Mouse (Mus musculus) hindbrain, embryonic 11.5 days (tissue): Measurements from ENCODE around the gene Gm9964. TPM values are rescaled to one million over a fixed set of nuclear protein-coding genes. Genes with fewer than 3 reads are reported as not detected.

ENCODE experiments used
- ATAC-seq: fragments of 200-750 bp; cut with Nextera tagmentation; 2 replicates; pipeline ENCODE4 v1.8.0; 2017; ENCODE audit warnings: mild to moderate bottlenecking, moderate TSS enrichment, moderate library complexity; ENCODE audit not compliant: low FRiP score
- DNase-seq: peaks from one replicate; pipeline ENCODE4 v3.0.0-alpha.2; 2015; ENCODE audit warnings: low spot score
- H3K27ac ChIP-seq: fragments of 300-500 bp; sonication (generic); 2 replicates; pipeline ENCODE4 v1.5.1; 2014; ENCODE audit warnings: mild to moderate bottlenecking, low read depth, low read length
- H3K27me3 ChIP-seq: fragments of 300-500 bp; sonication (generic); 2 replicates; pipeline ENCODE4 v1.6.1; 2014; ENCODE audit warnings: mild to moderate bottlenecking, low read length, moderate library complexity, mixed read lengths; ENCODE audit not compliant: control insufficient read depth, insufficient read depth
- H3K36me3 ChIP-seq: fragments of 300-500 bp; sonication (generic); 2 replicates; pipeline ENCODE4 v1.6.1; 2014; ENCODE audit warnings: mild to moderate bottlenecking, low read length, moderate library complexity, mixed read lengths; ENCODE audit not compliant: control insufficient read depth, insufficient read depth
- H3K4me1 ChIP-seq: fragments of 300-500 bp; sonication (generic); replicated peaks from 2 replicates; pipeline ENCODE4 v1.6.1; 2014; ENCODE audit warnings: low read length, mixed read lengths; ENCODE audit not compliant: control insufficient read depth, insufficient read depth
- H3K4me2 ChIP-seq: fragments of 300-500 bp; sonication (generic); replicated peaks from 2 replicates; pipeline ENCODE4 v1.6.1; 2014; ENCODE audit warnings: mild to moderate bottlenecking, low read depth, low read length
- H3K4me3 ChIP-seq: fragments of 300-500 bp; sonication (generic); 2 replicates; pipeline ENCODE4 v1.5.1; 2014; ENCODE audit warnings: low read depth, low read length
- H3K9ac ChIP-seq: fragments of 300-500 bp; sonication (generic); 2 replicates; pipeline ENCODE4 v1.6.1; 2014; ENCODE audit warnings: low read depth, low read length
- H3K9me3 ChIP-seq: fragments of 300-500 bp; sonication (generic); 2 replicates; pipeline ENCODE4 v1.6.1; 2016; ENCODE audit warnings: low read length; ENCODE audit not compliant: control insufficient read depth
- WGBS: fragments of 180-500 bp; shearing (Covaris S2); extraction: QIAGEN DNeasy Blood & Tissue Kit; methylation state at CpG from one replicate; pipeline ENCODE4 v1.1.7; 2014; 5-methylcytosine and 5-hydroxymethylcytosine counted together
- polyA plus RNA-seq: library from polyadenylated mRNA; unstranded; fragments of >200 nt; fragmentation: Nextera tagmentation; extraction: Ambion mirVana; gene quantifications from 2 replicates; pipeline ENCODE4 v1.2.1, GENCODE M21; 2014

Gene Gm9964
- polyA plus RNA-seq = not detected in 2 replicates

GRCm38 (mm10) chr11:79296856-79297491, at the start of gene Gm9964:
Gene Gm9964, minus strand, starts transcription at chr11:79296906.
- Histone ChIP-seq H3K9me3 (no peaks in the 10 kb centered on the region), H3K4me3 (no peak within 1 kb of the TSS), H3K27ac (no peak within 1 kb of the TSS), H3K9ac (no peak within 1 kb of the TSS), H3K4me1 (no peaks in the 10 kb centered on the region), H3K4me2 (no peak within 1 kb of the TSS), H3K36me3 (no peaks in the 10 kb centered on the region), H3K27me3 (no peaks in the 10 kb centered on the region)
- WGBS = 83% methylated on average over 5 of the region's 5 CpGs
- ATAC-seq = no peak
- no peak for DNase-seq

GRCm38 (mm10) chr11:79339808-79340781, 43.4 kb upstream of the Gm9964 start:
- no peaks in the 10 kb centered on the region for H3K27me3 ChIP-seq
- H3K9ac ChIP-seq = peak overlapping the region; percentile 96
- peak overlapping the region; percentile 94 for H3K4me3 ChIP-seq
- H3K36me3 ChIP-seq = no peaks in the 10 kb centered on the region
- peak overlapping the region; percentile 90 for H3K27ac ChIP-seq
- no peaks in the 10 kb centered on the region for H3K9me3 ChIP-seq
- ATAC-seq (peak; percentile 85), DNase-seq (peak; percentile 65)
- 0 out of 2 replicates have a peak, but pooled peaks cover 2% of the 10 kb centered on the region for H3K4me1 ChIP-seq
- H3K4me2 ChIP-seq = peak overlapping the region; percentile 72
- WGBS = under 1% methylated on average over 34 of the region's 63 CpGs

GRCm38 (mm10) chr11:79339234-79339807, 42.6 kb upstream of the Gm9964 start, which contains the start of gene Nf1:
Gene Nf1, plus strand, starts transcription at chr11:79339693.
- ATAC-seq (peak; percentile 95), DNase-seq (peak; percentile 98)
- no peaks in the 10 kb centered on the region for H3K36me3 ChIP-seq
- 0% methylated on average over 35 of the region's 49 CpGs for WGBS
- no peaks in the 10 kb centered on the region for H3K27me3 ChIP-seq
- H3K4me2 ChIP-seq = peak within 1 kb of the TSS; percentile 72
- no peaks in the 10 kb centered on the region for H3K9me3 ChIP-seq
- H3K4me1 ChIP-seq = 0 out of 2 replicates have a peak, but pooled peaks cover 2% of the 10 kb centered on the region
- H3K27ac ChIP-seq = peak within 1 kb of the TSS; percentile 90
- peak within 1 kb of the TSS; percentile 96 for H3K9ac ChIP-seq
- peak within 1 kb of the TSS; percentile 94 for H3K4me3 ChIP-seq

GRCm38 (mm10) chr11:79338621-79339020, 41.9 kb upstream of the Gm9964 start:
- Histone ChIP-seq H3K36me3 (no peaks in the 10 kb centered on the region), H3K4me1 (0 out of 2 replicates have a peak, but pooled peaks cover 2% of the 10 kb centered on the region), H3K27ac (no peak overlapping the region), H3K4me2 (peak overlapping the region; percentile 40), H3K9ac (no peak overlapping the region), H3K9me3 (no peaks in the 10 kb centered on the region), H3K27me3 (no peaks in the 10 kb centered on the region), H3K4me3 (peak overlapping the region; percentile 94)
- 53% methylated on average over 4 of the region's 4 CpGs for WGBS
- no peak for DNase-seq
- ATAC-seq = no peak

- H3K9me3 ChIP-seq = no peaks in the 10 kb centered on the region
- H3K9ac ChIP-seq = no peak overlapping the region
- ATAC-seq (no peak), DNase-seq (no peak)
- H3K4me1 ChIP-seq = 0 out of 2 replicates have a peak, but pooled peaks cover 2% of the 10 kb centered on the region
- no peak overlapping the region for H3K27ac ChIP-seq
- H3K27me3 ChIP-seq = no peaks in the 10 kb centered on the region
- WGBS = 89% methylated on average over 5 of the region's 5 CpGs
- H3K4me3 ChIP-seq = no peak overlapping the region
- H3K36me3 ChIP-seq = no peaks in the 10 kb centered on the region
- H3K4me2 ChIP-seq = no peak overlapping the region
Measured at GRCm38 (mm10) chr11:79336722-79337267, 40.1 kb upstream of the Gm9964 start.

GRCm38 (mm10) chr11:79335077-79335476, 38.4 kb upstream of the Gm9964 start:
- Histone ChIP-seq H3K27me3 (no peaks in the 10 kb centered on the region), H3K4me1 (no peaks in the 10 kb centered on the region), H3K36me3 (no peaks in the 10 kb centered on the region), H3K9ac (no peak overlapping the region), H3K27ac (no peak overlapping the region), H3K4me2 (no peak overlapping the region), H3K4me3 (no peak overlapping the region), H3K9me3 (no peaks in the 10 kb centered on the region)
- DNase-seq (no peak), ATAC-seq (no peak)
- 92% methylated on average over 6 of the region's 6 CpGs for WGBS

GRCm38 (mm10) chr11:79329585-79329984, 32.9 kb upstream of the Gm9964 start:
- Histone ChIP-seq H3K9ac (no peak overlapping the region), H3K27me3 (no peaks in the 10 kb centered on the region), H3K4me1 (no peaks in the 10 kb centered on the region), H3K27ac (no peak overlapping the region), H3K9me3 (no peaks in the 10 kb centered on the region), H3K4me2 (no peak overlapping the region), H3K36me3 (no peaks in the 10 kb centered on the region), H3K4me3 (no peak overlapping the region)
- 89% methylated on average over 1 of the region's 1 CpGs for WGBS
- ATAC-seq (no peak), DNase-seq (no peak)

- 88% methylated on average over 4 of the region's 4 CpGs for WGBS
- no peak overlapping the region for H3K4me2 ChIP-seq
- no peaks in the 10 kb centered on the region for H3K36me3 ChIP-seq
- H3K9me3 ChIP-seq = no peaks in the 10 kb centered on the region
- no peak for ATAC-seq
- H3K4me1 ChIP-seq = no peaks in the 10 kb centered on the region
- H3K4me3 ChIP-seq = no peak overlapping the region
- no peak overlapping the region for H3K9ac ChIP-seq
- no peak for DNase-seq
- H3K27ac ChIP-seq = no peak overlapping the region
- H3K27me3 ChIP-seq = no peaks in the 10 kb centered on the region
Measured at GRCm38 (mm10) chr11:79328060-79328459, 31.4 kb upstream of the Gm9964 start.
